Mouse (Mus musculus): ENCODE results near the gene Eras.

DNA sequence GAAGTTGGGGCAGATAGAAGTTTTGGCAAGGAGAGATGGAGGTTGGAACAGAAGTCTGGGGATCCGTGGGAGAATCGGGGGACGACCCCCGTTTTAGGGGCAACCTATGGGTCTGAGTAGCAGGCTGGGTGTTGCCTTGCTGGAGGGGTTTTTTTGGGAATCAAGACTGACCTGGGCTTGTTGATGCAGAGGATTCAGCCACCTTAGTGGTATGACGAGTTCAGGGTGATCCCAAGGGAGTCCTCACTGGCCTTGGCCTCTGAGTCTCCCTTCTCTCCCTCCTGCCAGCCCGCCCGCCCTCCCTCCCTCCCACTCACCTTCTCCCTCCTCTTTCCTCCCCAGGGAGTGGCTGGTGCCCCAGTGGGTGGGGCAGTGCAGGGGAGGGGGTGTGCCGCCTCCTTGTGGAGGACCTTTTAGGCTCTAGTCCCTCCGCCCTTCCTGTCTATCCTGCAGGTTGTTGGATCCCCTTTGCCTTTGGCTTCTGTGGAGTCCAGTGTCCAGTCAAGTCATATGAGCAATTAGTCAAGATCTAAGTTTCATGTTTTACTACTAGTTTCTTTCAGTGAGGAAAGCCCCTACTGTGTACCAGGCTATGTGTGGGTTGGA, 39.3 kb upstream of the Eras start:
- TF ChIP-seq CTCF (IDR thresholded peaks at IDR 0.05; ENCODE audit: low read depth, low read length) (no peak), POLR2A (IDR thresholded peaks at IDR 0.05; ENCODE audit: extremely low read depth, insufficient read depth, low read length) (no peak)

Measured in liver, adult 2 months (tissue).